Mouse (Mus musculus) cerebellum, adult 2 months (tissue): ENCODE results near the gene Hoxd13.

Source experiments
- CTCF ChIP-seq: fragments of 200-500 bp; IDR thresholded peaks from 2 replicates; pipeline ENCODE4 v1.5.1; 2011; ENCODE audit warnings: low read depth, mild to moderate bottlenecking, control low read depth, low read length, moderate library complexity, borderline replicate concordance; ENCODE audit not compliant: insufficient read depth
- POLR2A ChIP-seq: fragments of 200-500 bp; IDR thresholded peaks from 2 replicates; pipeline ENCODE4 v1.6.1; 2011; ENCODE audit warnings: low read length, control low read depth, borderline replicate concordance; ENCODE audit not compliant: insufficient read depth

GRCm38 (mm10) chr2:74679596-74679971 lies 11.5 kb downstream of the Hoxd13 start:
- TF ChIP-seq CTCF, result no peak
- no peak for TF ChIP-seq POLR2A
